Mouse (Mus musculus): ENCODE data around the gene Gpc3. TPM values are rescaled to one million over a fixed set of nuclear protein-coding genes. Genes with fewer than 3 reads are reported as not detected.

Gpc3 gene
- polyA plus RNA-seq, 1 experiment from 2014 or later = 459 TPM

GRCm38 (mm10) chrX:52288792-52289191 lies 325.0 kb downstream of the Gpc3 start:
- ATAC-seq = no peak
- H3K9me3 ChIP-seq (ENCODE audit: low read length) = no peaks in the 10 kb centered on the region
- no peaks in the 10 kb centered on the region for H3K4me1 ChIP-seq (ENCODE audit: insufficient read depth)
- no peaks in the 10 kb centered on the region for H3K27me3 ChIP-seq (ENCODE audit: insufficient read depth, low read length)
- H3K4me3 ChIP-seq (ENCODE audit: low read depth, low read length) = no peak overlapping the region
- no peak overlapping the region for H3K27ac ChIP-seq (ENCODE audit: low read depth)
- no peaks in the 10 kb centered on the region for H3K36me3 ChIP-seq (replicated peaks; ENCODE audit: insufficient read depth, low read length)
- no peak overlapping the region for H3K4me2 ChIP-seq (ENCODE audit: low read depth, low read length)
- 31% methylated on average over 1 of the region's 1 CpGs for WGBS (ENCODE audit: insufficient replicate concordance)
- TF ChIP-seq EP300 (IDR thresholded peaks at IDR 0.05; ENCODE audit: low read depth) (no peak), CTCF (IDR thresholded peaks at IDR 0.05; ENCODE audit: low read depth) (no peak)
- no peak for DNase-seq
- no peak overlapping the region for H3K9ac ChIP-seq (replicated peaks)

DNA sequence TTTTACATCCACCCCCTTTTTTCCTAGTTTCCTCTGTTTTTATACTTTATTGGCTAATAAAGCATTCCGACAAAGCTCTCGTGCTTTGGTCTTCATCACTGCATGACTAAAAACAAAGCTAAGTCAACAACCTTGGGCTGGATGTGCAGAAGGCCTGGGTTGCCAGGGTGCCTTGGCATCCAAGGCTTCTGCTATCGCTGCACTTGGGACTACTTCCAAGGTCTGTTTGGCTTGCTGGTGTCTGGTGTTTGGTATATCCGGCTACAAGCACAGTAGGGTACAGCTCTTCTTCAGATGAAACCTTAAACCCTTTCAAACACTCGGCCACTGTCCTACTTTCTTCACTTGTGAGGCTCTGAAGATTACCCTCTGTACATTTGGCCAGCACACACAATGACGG lies 325.8 kb downstream of the Gpc3 start:
- Histone ChIP-seq H3K4me2 (ENCODE audit: low read depth, low read length) (no peak overlapping the region), H3K36me3 (replicated peaks; ENCODE audit: insufficient read depth, low read length) (no peaks in the 10 kb centered on the region), H3K9ac (replicated peaks) (no peak overlapping the region), H3K4me3 (ENCODE audit: low read depth, low read length) (no peak overlapping the region), H3K4me1 (ENCODE audit: insufficient read depth) (no peaks in the 10 kb centered on the region), H3K27ac (ENCODE audit: low read depth) (no peak overlapping the region), H3K27me3 (ENCODE audit: insufficient read depth, low read length) (no peaks in the 10 kb centered on the region), H3K9me3 (ENCODE audit: low read length) (no peaks in the 10 kb centered on the region)
- DNase-seq (no peak), ATAC-seq (no peak)
- 77% methylated on average over 6 of the region's 6 CpGs for WGBS (ENCODE audit: insufficient replicate concordance)
- TF ChIP-seq CTCF (IDR thresholded peaks at IDR 0.05; ENCODE audit: low read depth) = no peak
- no peak for TF ChIP-seq EP300 (IDR thresholded peaks at IDR 0.05; ENCODE audit: low read depth)

DNA sequence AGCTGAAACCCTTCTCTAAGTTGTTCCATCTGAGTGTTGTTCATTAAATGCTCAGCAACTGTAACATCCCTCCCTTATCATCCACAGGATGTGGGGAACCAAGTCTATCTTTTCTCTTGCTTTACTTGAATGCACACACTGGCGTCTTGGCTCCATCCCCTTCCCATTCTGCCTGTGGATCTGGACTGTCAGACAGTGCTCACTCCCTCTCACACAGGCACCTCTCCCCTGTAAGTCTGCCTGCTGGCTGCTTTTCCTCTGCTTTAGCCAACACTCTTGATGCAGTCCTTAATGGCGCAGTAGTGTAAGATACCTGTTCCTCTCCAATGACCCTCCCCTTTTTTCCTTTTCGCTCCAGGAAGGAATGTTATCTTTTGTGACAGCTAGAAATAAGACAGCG lies 331.7 kb downstream of the Gpc3 start:
- no peak for ATAC-seq
- no peak for DNase-seq
- Histone ChIP-seq H3K27me3 (ENCODE audit: insufficient read depth, low read length) (no peaks in the 10 kb centered on the region), H3K9me3 (ENCODE audit: low read length) (no peaks in the 10 kb centered on the region), H3K4me2 (ENCODE audit: low read depth, low read length) (no peak overlapping the region), H3K36me3 (replicated peaks; ENCODE audit: insufficient read depth, low read length) (no peaks in the 10 kb centered on the region), H3K9ac (replicated peaks) (no peak overlapping the region), H3K27ac (ENCODE audit: low read depth) (no peak overlapping the region), H3K4me1 (ENCODE audit: insufficient read depth) (no peaks in the 10 kb centered on the region), H3K4me3 (ENCODE audit: low read depth, low read length) (no peak overlapping the region)
- TF ChIP-seq EP300 (IDR thresholded peaks at IDR 0.05; ENCODE audit: low read depth) = no peak
- TF ChIP-seq CTCF (IDR thresholded peaks at IDR 0.05; ENCODE audit: low read depth) = no peak
- 70% methylated on average over 4 of the region's 4 CpGs for WGBS (ENCODE audit: insufficient replicate concordance)

GRCm38 (mm10) chrX:52281103-52281900 lies 332.4 kb downstream of the Gpc3 start:
- H3K4me1 ChIP-seq (ENCODE audit: insufficient read depth) = no peaks in the 10 kb centered on the region
- no peak overlapping the region for H3K4me2 ChIP-seq (ENCODE audit: low read depth, low read length)
- no peak overlapping the region for H3K4me3 ChIP-seq (ENCODE audit: low read depth, low read length)
- no peaks in the 10 kb centered on the region for H3K36me3 ChIP-seq (replicated peaks; ENCODE audit: insufficient read depth, low read length)
- 76% methylated on average over 6 of the region's 6 CpGs for WGBS (ENCODE audit: insufficient replicate concordance)
- no peaks in the 10 kb centered on the region for H3K9me3 ChIP-seq (ENCODE audit: low read length)
- DNase-seq (no peak), ATAC-seq (no peak)
- no peak overlapping the region for H3K9ac ChIP-seq (replicated peaks)
- TF ChIP-seq CTCF (IDR thresholded peaks at IDR 0.05; ENCODE audit: low read depth) (no peak), EP300 (IDR thresholded peaks at IDR 0.05; ENCODE audit: low read depth) (no peak)
- H3K27me3 ChIP-seq (ENCODE audit: insufficient read depth, low read length) = no peaks in the 10 kb centered on the region
- no peak overlapping the region for H3K27ac ChIP-seq (ENCODE audit: low read depth)

DNA sequence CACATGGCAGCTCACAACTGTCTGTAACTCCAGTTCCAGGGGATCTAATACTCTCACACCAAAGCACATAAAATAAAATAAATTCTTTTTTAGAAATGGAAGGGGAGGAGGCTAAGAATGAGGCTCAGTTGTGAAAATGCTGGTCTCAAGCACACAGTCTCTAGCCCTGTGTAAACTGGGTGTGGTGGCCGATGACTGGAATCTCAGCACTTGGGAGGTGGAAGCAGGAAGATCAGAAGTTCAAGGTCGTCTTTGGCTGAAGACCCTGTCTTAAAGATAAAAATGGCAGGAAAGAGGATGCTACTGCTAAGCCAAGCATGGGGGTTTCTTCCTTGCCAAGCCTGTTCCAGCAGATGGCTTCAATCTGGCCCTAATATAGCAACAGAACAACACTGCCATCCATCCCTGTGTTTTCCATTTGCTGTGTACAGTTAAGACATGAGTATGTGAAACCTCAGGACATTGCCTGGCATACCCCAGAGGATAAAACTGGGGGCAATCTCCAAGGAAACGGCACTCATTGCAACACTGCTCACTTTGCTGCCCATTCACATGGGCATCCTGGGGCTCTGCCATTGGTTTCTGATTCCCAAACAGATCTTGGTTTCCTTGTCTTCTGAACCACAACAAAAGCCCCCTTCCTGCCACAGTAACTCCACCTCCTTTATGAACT lies 334.9 kb downstream of the Gpc3 start:
- H3K4me2 ChIP-seq (ENCODE audit: low read depth, low read length) = no peak overlapping the region
- no peak overlapping the region for H3K9ac ChIP-seq (replicated peaks)
- no peak for DNase-seq

GRCm38 (mm10) chrX:52277599-52277998 lies 336.2 kb downstream of the Gpc3 start:
- H3K4me3 ChIP-seq (ENCODE audit: low read depth, low read length) = no peak overlapping the region
- no peak overlapping the region for H3K27ac ChIP-seq (ENCODE audit: low read depth)
- H3K36me3 ChIP-seq (replicated peaks; ENCODE audit: insufficient read depth, low read length) = no peaks in the 10 kb centered on the region
- no peaks in the 10 kb centered on the region for H3K4me1 ChIP-seq (ENCODE audit: insufficient read depth)
- WGBS (ENCODE audit: insufficient replicate concordance) = 45% methylated on average over 1 of the region's 1 CpGs
- DNase-seq = no peak
- H3K9ac ChIP-seq (replicated peaks) = no peak overlapping the region
- no peak for ATAC-seq
- no peak overlapping the region for H3K4me2 ChIP-seq (ENCODE audit: low read depth, low read length)
- H3K27me3 ChIP-seq (ENCODE audit: insufficient read depth, low read length) = no peaks in the 10 kb centered on the region
- no peaks in the 10 kb centered on the region for H3K9me3 ChIP-seq (ENCODE audit: low read length)
- no peak for TF ChIP-seq CTCF (IDR thresholded peaks at IDR 0.05; ENCODE audit: low read depth)
- no peak for TF ChIP-seq EP300 (IDR thresholded peaks at IDR 0.05; ENCODE audit: low read depth)

More for the DNA sequence above, 334.9 kb downstream of the Gpc3 start:
- Histone ChIP-seq H3K27me3 (ENCODE audit: insufficient read depth, low read length) (no peaks in the 10 kb centered on the region), H3K36me3 (replicated peaks; ENCODE audit: insufficient read depth, low read length) (no peaks in the 10 kb centered on the region), H3K27ac (ENCODE audit: low read depth) (no peak overlapping the region), H3K4me1 (ENCODE audit: insufficient read depth) (no peaks in the 10 kb centered on the region), H3K9me3 (ENCODE audit: low read length) (no peaks in the 10 kb centered on the region), H3K4me3 (ENCODE audit: low read depth, low read length) (no peak overlapping the region)
- TF ChIP-seq EP300 (IDR thresholded peaks at IDR 0.05; ENCODE audit: low read depth) (no peak), CTCF (IDR thresholded peaks at IDR 0.05; ENCODE audit: low read depth) (no peak)
- ATAC-seq = no peak
- 62% methylated on average over 3 of the region's 3 CpGs for WGBS (ENCODE audit: insufficient replicate concordance)
